Mouse (Mus musculus): Measurements from ENCODE around the gene Pla2g4a.
A peak's percentile ranks its signal among the peaks of the same experiment; 100 is the strongest.

Gene Pla2g4a

GRCm38 (mm10) chr1:149960734-149961424 lies at the start of gene Pla2g4a:
TSS of gene Pla2g4a (minus strand) at chr1:149961290.
- DNase-seq (ENCODE audit: low spot score in 2 of 2), result peak in 1 of 2 experiments; percentile 17

GRCm38 (mm10) chr1:150010629-150010979 lies 49.5 kb upstream of the Pla2g4a start:
- DNase-seq (ENCODE audit: low spot score in 2 of 2), result no peak

- no peak for DNase-seq (ENCODE audit: low spot score in 2 of 2)
These were observed 49.0 kb upstream of the Pla2g4a start for GRCm38 (mm10) chr1:150009968-150010628.

GRCm38 (mm10) chr1:150009134-150009533 lies 48.0 kb upstream of the Pla2g4a start:
- DNase-seq (ENCODE audit: low spot score in 2 of 2), result no peak

GRCm38 (mm10) chr1:149975626-149976025 lies 14.5 kb upstream of the Pla2g4a start:
- DNase-seq (ENCODE audit: low spot score in 2 of 2), result no peak

GRCm38 (mm10) chr1:149965826-149966225 lies 4.7 kb upstream of the Pla2g4a start:
- DNase-seq (ENCODE audit: low spot score in 2 of 2), result no peak

GRCm38 (mm10) chr1:149961425-149962303 lies 574 bp upstream of the Pla2g4a start:
- DNase-seq (ENCODE audit: low spot score in 2 of 2), result no peak

- no peak for DNase-seq (ENCODE audit: low spot score in 2 of 2)
These were observed 839 bp downstream of the Pla2g4a start for GRCm38 (mm10) chr1:149960251-149960650.

- no peak for DNase-seq (ENCODE audit: low spot score in 2 of 2)
These were observed 2.0 kb downstream of the Pla2g4a start for GRCm38 (mm10) chr1:149959069-149959468.

- DNase-seq (ENCODE audit: low spot score in 2 of 2), result no peak
These were observed 5.6 kb downstream of the Pla2g4a start for GRCm38 (mm10) chr1:149955482-149955881.

GRCm38 (mm10) chr1:149954026-149954425 lies 7.1 kb downstream of the Pla2g4a start:
- DNase-seq (ENCODE audit: low spot score in 2 of 2), result no peak

- DNase-seq (ENCODE audit: low spot score in 2 of 2), result no peak
These were observed 9.0 kb downstream of the Pla2g4a start for GRCm38 (mm10) chr1:149952050-149952449.

- DNase-seq (ENCODE audit: low spot score in 2 of 2), result no peak
These were observed 10.4 kb downstream of the Pla2g4a start for GRCm38 (mm10) chr1:149950656-149951055.

- no peak for DNase-seq (ENCODE audit: low spot score in 2 of 2)
These were observed 10.8 kb downstream of the Pla2g4a start for GRCm38 (mm10) chr1:149950254-149950653.

- no peak for DNase-seq (ENCODE audit: low spot score in 2 of 2)
These were observed 11.8 kb downstream of the Pla2g4a start for GRCm38 (mm10) chr1:149949334-149949733.

GRCm38 (mm10) chr1:149948066-149948825 lies 12.8 kb downstream of the Pla2g4a start:
- DNase-seq (ENCODE audit: low spot score in 2 of 2), result no peak

GRCm38 (mm10) chr1:149946993-149947392 lies 14.1 kb downstream of the Pla2g4a start:
- no peak for DNase-seq (ENCODE audit: low spot score in 2 of 2)

- DNase-seq (ENCODE audit: low spot score in 2 of 2), result no peak
These were observed 14.7 kb downstream of the Pla2g4a start for GRCm38 (mm10) chr1:149946432-149946831.

- no peak for DNase-seq (ENCODE audit: low spot score in 2 of 2)
These were observed 17.5 kb downstream of the Pla2g4a start for GRCm38 (mm10) chr1:149943611-149944010.

GRCm38 (mm10) chr1:149940301-149940700 lies 20.8 kb downstream of the Pla2g4a start:
- DNase-seq (ENCODE audit: low spot score in 2 of 2), result no peak

GRCm38 (mm10) chr1:149939261-149940032 lies 21.6 kb downstream of the Pla2g4a start:
- DNase-seq (ENCODE audit: low spot score in 2 of 2), result no peak
